Mouse (Mus musculus) embryonic facial prominence, embryonic 11.5 days (tissue): Measurements from ENCODE around the gene Klri1. TPM values are rescaled to one million over a fixed set of nuclear protein-coding genes. Genes with fewer than 3 reads are reported as not detected.

Experiments used
- microRNA-seq: library from miRNA; unstranded; fragments of <30 nt; microRNA quantifications from one replicate; pipeline ENCODE4, GENCODE M21; 2016; ENCODE audit warnings: borderline number of aligned reads
- polyA plus RNA-seq: library from polyadenylated mRNA; unstranded; fragments of >200 nt; fragmentation: Nextera tagmentation; extraction: Ambion mirVana; gene quantifications from 2 replicates; pipeline ENCODE4 v1.2.1, GENCODE M21; 2014

Klri1 gene
- polyA plus RNA-seq, 1 experiment from 2014 or later, result not detected

Small RNA genes within 50 kb of the gene (microRNA-seq; reads per million reads assigned to microRNA genes)
- gene Mir680-1, result not detected

Other genes with a start within 250 kb of the Klri1 start
- 0.36 TPM in 1 of 2 replicates, not detected in the other for gene Olr1, start 210.0 kb downstream of the Klri1 start, polyA plus RNA-seq
- not detected in 2 replicates for gene Tmem52b, start 204.6 kb downstream of the Klri1 start, polyA plus RNA-seq
- 17.5 and 19.4 TPM in 2 replicates for gene Gabarapl1, start 184.0 kb downstream of the Klri1 start, polyA plus RNA-seq
- gene Klre1, start 139.2 kb downstream of the Klri1 start, polyA plus RNA-seq, result not detected in 2 replicates
- not detected in 2 replicates for gene Klrd1, start 125.3 kb downstream of the Klri1 start, polyA plus RNA-seq
- gene Klrk1, start 93.3 kb downstream of the Klri1 start, polyA plus RNA-seq, result 0.08 TPM in 1 of 2 replicates, not detected in the other
- gene Klrc3, start 73.8 kb downstream of the Klri1 start, polyA plus RNA-seq, result not detected in 2 replicates
- gene Klrc2, start 56.4 kb downstream of the Klri1 start, polyA plus RNA-seq, result not detected in 2 replicates
- not detected in 2 replicates for gene Klrc1, start 38.2 kb downstream of the Klri1 start, polyA plus RNA-seq
- gene Klri2, start 23.4 kb upstream of the Klri1 start, polyA plus RNA-seq, result not detected in 2 replicates
- gene Gm156, start 67.1 kb upstream of the Klri1 start, polyA plus RNA-seq, result not detected in 2 replicates
- gene Gm17631, start 145.5 kb upstream of the Klri1 start, polyA plus RNA-seq, result not detected in 2 replicates
- not detected in 2 replicates for gene Klra17, start 159.5 kb upstream of the Klri1 start, polyA plus RNA-seq
- not detected in 2 replicates for gene Klra5, start 200.5 kb upstream of the Klri1 start, polyA plus RNA-seq